Mouse (Mus musculus) kidney, adult 2 months (tissue): ENCODE measurements around the gene D130052B06Rik. TPM values are rescaled to one million over a fixed set of nuclear protein-coding genes. Genes with fewer than 3 reads are reported as not detected.

Experiments
- DNase-seq: peaks from one replicate; pipeline ENCODE4 v3.0.0; 2021
- H3K27ac ChIP-seq: fragments of 200-500 bp; 2 replicates; pipeline ENCODE4 v1.5.1; 2012; ENCODE audit warnings: low read depth, low read length, control low read depth, inconsistent platforms; ENCODE audit not compliant: insufficient read depth
- H3K27me3 ChIP-seq: fragments of 200-500 bp; replicated peaks from 2 replicates; pipeline ENCODE4 v1.6.1; 2012; ENCODE audit warnings: mild to moderate bottlenecking, moderate library complexity, low read length, inconsistent platforms; ENCODE audit not compliant: control insufficient read depth, insufficient read depth
- H3K36me3 ChIP-seq: fragments of 200-500 bp; 2 replicates; pipeline ENCODE4 v1.6.1; 2012; ENCODE audit warnings: mild to moderate bottlenecking, moderate library complexity, low read length, inconsistent platforms; ENCODE audit not compliant: control insufficient read depth, insufficient read depth
- H3K4me1 ChIP-seq: fragments of 200-500 bp; 2 replicates; pipeline ENCODE4 v1.6.1; 2011; ENCODE audit warnings: low read length; ENCODE audit not compliant: control insufficient read depth, insufficient read depth
- H3K4me3 ChIP-seq: fragments of 200-500 bp; 2 replicates; pipeline ENCODE4 v1.5.1; 2011; ENCODE audit warnings: mild to moderate bottlenecking, low read depth, low read length, control low read depth; ENCODE audit not compliant: insufficient read depth
- CTCF ChIP-seq: fragments of 200-500 bp; conservative IDR thresholded peaks from 2 replicates; pipeline ENCODE4 v1.5.1; 2011; ENCODE audit warnings: low read depth, mild to moderate bottlenecking, control low read depth, low read length, moderate library complexity, mixed read lengths; ENCODE audit not compliant: insufficient read depth, insufficient read length
- POLR2A ChIP-seq: fragments of 200-500 bp; IDR thresholded peaks from one replicate; pipeline ENCODE4 v1.6.1; 2011; ENCODE audit warnings: low read depth, low read length, control low read depth
- WGBS: fragments of 180-500 bp; shearing (Covaris S2); methylation state at CpG from one replicate; pipeline ENCODE4 v1.1.7; 2018; 5-methylcytosine and 5-hydroxymethylcytosine counted together
- polyA plus RNA-seq: library from polyadenylated mRNA; depleted of rRNA; stranded (reverse); fragments of >200 nt; gene quantifications from 2 replicates; pipeline ENCODE4 v1.2.3, GENCODE M21; 2012; rRNA removed

The D130052B06Rik gene
- polyA plus RNA-seq, 1 experiment = not detected

- Histone ChIP-seq H3K4me1 (no peaks in the 10 kb centered on the region), H3K27me3 (no peaks in the 10 kb centered on the region), H3K4me3 (no peak overlapping the region), H3K27ac (no peak overlapping the region), H3K36me3 (no peaks in the 10 kb centered on the region)
- no peak for TF ChIP-seq POLR2A
- WGBS = 70% methylated on average over 13 of the region's 13 CpGs
- no peak for DNase-seq
These were observed 61.2 kb downstream of the D130052B06Rik start for GRCm38 (mm10) chr11:33660016-33660913.

GRCm38 (mm10) chr11:33663599-33663998, 64.5 kb downstream of the D130052B06Rik start:
- Histone ChIP-seq H3K27me3 (no peaks in the 10 kb centered on the region), H3K27ac (no peak overlapping the region), H3K36me3 (no peaks in the 10 kb centered on the region), H3K4me1 (no peaks in the 10 kb centered on the region), H3K4me3 (no peak overlapping the region)
- TF ChIP-seq CTCF (no peak), POLR2A (no peak)
- DNase-seq = no peak
- 75% methylated on average over 2 of the region's 2 CpGs for WGBS

GRCm38 (mm10) chr11:33668376-33668775, 69.3 kb downstream of the D130052B06Rik start:
- H3K36me3 ChIP-seq = no peaks in the 10 kb centered on the region
- WGBS = 61% methylated on average over 6 of the region's 6 CpGs
- no peak overlapping the region for H3K27ac ChIP-seq
- H3K4me1 ChIP-seq = no peaks in the 10 kb centered on the region
- TF ChIP-seq CTCF (no peak), POLR2A (no peak)
- no peaks in the 10 kb centered on the region for H3K27me3 ChIP-seq
- no peak for DNase-seq
- H3K4me3 ChIP-seq = no peak overlapping the region

GRCm38 (mm10) chr11:33670105-33670965, 71.2 kb downstream of the D130052B06Rik start:
- Histone ChIP-seq H3K4me3 (no peak overlapping the region), H3K4me1 (no peaks in the 10 kb centered on the region), H3K36me3 (no peaks in the 10 kb centered on the region), H3K27ac (no peak overlapping the region), H3K27me3 (no peaks in the 10 kb centered on the region)
- 64% methylated on average over 10 of the region's 10 CpGs for WGBS
- TF ChIP-seq CTCF (no peak), POLR2A (no peak)
- DNase-seq = no peak

Other genes starting within 250 kb of the D130052B06Rik start
- 0.42 and 0.45 TPM in 2 replicates for gene Ranbp17, start 85.6 kb upstream of the D130052B06Rik start, polyA plus RNA-seq
- gene Gabrp, start 20.3 kb upstream of the D130052B06Rik start, polyA plus RNA-seq = 0.18 and 0.31 TPM in 2 replicates